Mouse (Mus musculus) liver, postnatal 0 days (tissue): ENCODE data around the gene Rbm20. TPM values are rescaled to one million over a fixed set of nuclear protein-coding genes. Genes with fewer than 3 reads are reported as not detected.

Experiments used
- ATAC-seq: fragments of 200-750 bp; cut with Nextera tagmentation; 2 replicates; pipeline ENCODE4 v1.8.0; 2017; ENCODE audit warnings: mild to moderate bottlenecking, moderate library complexity
- DNase-seq: peaks from one replicate; pipeline ENCODE4 v3.0.0-alpha.2; 2016
- H3K27ac ChIP-seq: fragments of 300-500 bp; sonication (generic); 2 replicates; pipeline ENCODE4 v1.5.1; 2014; ENCODE audit warnings: antibody characterized with exemption, moderate library complexity, mild to moderate bottlenecking, low read depth
- H3K27me3 ChIP-seq: fragments of 300-500 bp; sonication (generic); 2 replicates; pipeline ENCODE4 v1.6.1; 2014; ENCODE audit warnings: low read length, control low read depth, mixed read lengths; ENCODE audit not compliant: insufficient read depth
- H3K36me3 ChIP-seq: fragments of 300-500 bp; sonication (generic); replicated peaks from 2 replicates; pipeline ENCODE4 v1.6.1; 2014; ENCODE audit warnings: mild to moderate bottlenecking, control low read depth, low read length, moderate library complexity, mixed read lengths; ENCODE audit not compliant: insufficient read depth
- H3K4me1 ChIP-seq: fragments of 300-500 bp; sonication (generic); 2 replicates; pipeline ENCODE4 v1.6.1; 2014; ENCODE audit warnings: antibody characterized with exemption, mild to moderate bottlenecking, control low read depth; ENCODE audit not compliant: insufficient read depth
- H3K4me2 ChIP-seq: fragments of 300-500 bp; sonication (generic); 2 replicates; pipeline ENCODE4 v1.6.1; 2014; ENCODE audit warnings: low read depth, mild to moderate bottlenecking, low read length, moderate library complexity, mixed read lengths
- H3K4me3 ChIP-seq: fragments of 300-500 bp; sonication (generic); 2 replicates; pipeline ENCODE4 v1.5.1; 2014; ENCODE audit warnings: low read depth, low read length
- H3K9ac ChIP-seq: fragments of 300-500 bp; sonication (generic); replicated peaks from 2 replicates; pipeline ENCODE4 v1.6.1; 2014; ENCODE audit warnings: mild to moderate bottlenecking, moderate library complexity
- H3K9me3 ChIP-seq: fragments of 300-500 bp; sonication (generic); 2 replicates; pipeline ENCODE4 v1.6.1; 2016; ENCODE audit warnings: mild to moderate bottlenecking, control low read depth, low read length, mixed read lengths
- CTCF ChIP-seq: sonication (generic); IDR thresholded peaks from 2 replicates; pipeline ENCODE4 v1.5.1; 2016; ENCODE audit warnings: antibody characterized with exemption, low read depth
- EP300 ChIP-seq: IDR thresholded peaks from 2 replicates; pipeline ENCODE4 v1.6.1; 2016; ENCODE audit warnings: antibody characterized with exemption, low read depth, mild to moderate bottlenecking
- WGBS: fragments of 180-500 bp; shearing (Covaris S2); extraction: QIAGEN DNeasy Blood & Tissue Kit; methylation state at CpG from one replicate; pipeline ENCODE4 v1.1.7; 2014; ENCODE audit not compliant: insufficient replicate concordance; 5-methylcytosine and 5-hydroxymethylcytosine counted together
- polyA plus RNA-seq: library from polyadenylated mRNA; unstranded; fragments of >200 nt; fragmentation: Nextera tagmentation; extraction: Ambion mirVana; gene quantifications from 2 replicates; pipeline ENCODE4 v1.2.1, GENCODE M21; 2015

Rbm20 gene
- polyA plus RNA-seq, 1 experiment from 2014 or later = 0.16 TPM

DNA sequence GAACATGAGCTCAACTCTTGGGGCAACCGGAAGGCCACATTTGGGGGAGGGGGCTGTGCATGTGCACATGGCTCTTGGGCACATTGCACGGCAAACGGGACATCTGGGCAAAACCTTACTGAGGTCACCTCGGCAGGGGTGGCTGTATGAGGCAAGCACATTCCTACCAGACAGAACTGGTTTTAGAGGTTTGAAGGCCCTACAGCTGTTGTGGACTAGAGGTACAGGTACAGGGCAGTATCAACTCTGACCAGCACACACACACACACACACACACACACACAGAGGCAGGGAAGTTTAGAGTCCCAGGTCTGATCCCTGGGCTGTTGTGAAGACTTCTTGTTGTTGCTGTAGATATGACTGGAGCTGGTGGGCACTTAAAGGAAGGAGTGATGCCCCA lies 138.6 kb downstream of the Rbm20 start:
- WGBS = 75% methylated on average over 4 of the region's 4 CpGs
- H3K4me1 ChIP-seq = peaks cover 9% of the 10 kb centered on the region; the same call in 1 of the 2 replicates
- ATAC-seq = no peak

DNA sequence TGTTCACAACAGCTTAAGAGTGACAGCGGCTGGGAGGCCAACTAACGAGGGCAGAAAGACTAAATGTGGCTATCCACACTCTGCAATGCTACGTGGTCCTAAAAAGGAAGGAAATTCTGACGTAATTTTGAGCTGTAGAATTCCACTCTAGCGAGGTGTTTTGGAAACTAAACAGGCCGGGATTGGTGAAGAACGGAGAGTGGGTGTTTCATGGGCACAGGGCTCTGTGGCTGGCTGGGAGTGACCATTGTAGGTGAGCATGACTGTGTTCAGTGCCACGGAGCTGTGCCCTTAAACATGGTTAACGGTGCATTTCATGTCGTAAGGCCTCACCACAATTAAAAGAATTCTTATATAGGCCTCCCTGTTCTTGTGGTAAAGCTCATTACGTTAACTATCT lies 139.1 kb downstream of the Rbm20 start:
- H3K4me1 ChIP-seq = peaks cover 9% of the 10 kb centered on the region; the same call in 1 of the 2 replicates

More for the DNA sequence above, 138.6 kb downstream of the Rbm20 start:
- Histone ChIP-seq H3K9me3 (no peaks in the 10 kb centered on the region), H3K27me3 (no peaks in the 10 kb centered on the region), H3K4me2 (no peak overlapping the region), H3K27ac (no peak overlapping the region), H3K9ac (no peak overlapping the region), H3K36me3 (no peaks in the 10 kb centered on the region), H3K4me3 (no peak overlapping the region)
- DNase-seq = no peak
- TF ChIP-seq EP300 = no peak
- no peak for TF ChIP-seq CTCF

GRCm38 (mm10) chr19:53819299-53819698 lies 142.2 kb downstream of the Rbm20 start:
- H3K9ac ChIP-seq = no peak overlapping the region
- no peak for DNase-seq
- peak; percentile 88 for ATAC-seq

More for the DNA sequence above, 139.1 kb downstream of the Rbm20 start:
- TF ChIP-seq EP300 (no peak), CTCF (no peak)
- DNase-seq (no peak), ATAC-seq (no peak)
- no peak overlapping the region for H3K4me3 ChIP-seq
- no peak overlapping the region for H3K27ac ChIP-seq
- no peak overlapping the region for H3K4me2 ChIP-seq
- WGBS = 65% methylated on average over 11 of the region's 11 CpGs
- H3K9ac ChIP-seq = no peak overlapping the region
- no peaks in the 10 kb centered on the region for H3K27me3 ChIP-seq
- no peaks in the 10 kb centered on the region for H3K9me3 ChIP-seq
- no peaks in the 10 kb centered on the region for H3K36me3 ChIP-seq

GRCm38 (mm10) chr19:53821241-53822120 lies 144.4 kb downstream of the Rbm20 start:
- H3K36me3 ChIP-seq = no peaks in the 10 kb centered on the region
- TF ChIP-seq CTCF (peak; percentile 43), EP300 (no peak)
- H3K4me1 ChIP-seq = peaks cover 9% of the 10 kb centered on the region; the same call in 1 of the 2 replicates
- no peaks in the 10 kb centered on the region for H3K27me3 ChIP-seq
- ATAC-seq = no peak
- no peak overlapping the region for H3K4me2 ChIP-seq
- no peak overlapping the region for H3K4me3 ChIP-seq
- H3K27ac ChIP-seq = no peak overlapping the region
- DNase-seq = no peak
- no peak overlapping the region for H3K9ac ChIP-seq
- no peaks in the 10 kb centered on the region for H3K9me3 ChIP-seq
- WGBS = 67% methylated on average over 13 of the region's 13 CpGs

More at GRCm38 (mm10) chr19:53819299-53819698, 142.2 kb downstream of the Rbm20 start:
- H3K4me1 ChIP-seq = peaks cover 9% of the 10 kb centered on the region; the same call in 1 of the 2 replicates
- no peaks in the 10 kb centered on the region for H3K27me3 ChIP-seq
- 37% methylated on average over 6 of the region's 6 CpGs for WGBS
- H3K4me2 ChIP-seq = peak overlapping the region; percentile 22
- 0 out of 2 replicates have a peak overlapping the region, but pooled peaks have one; percentile 29 for H3K27ac ChIP-seq
- H3K4me3 ChIP-seq = no peak overlapping the region
- TF ChIP-seq CTCF (no peak), EP300 (peak; percentile 95)
- no peaks in the 10 kb centered on the region for H3K36me3 ChIP-seq
- no peaks in the 10 kb centered on the region for H3K9me3 ChIP-seq

DNA sequence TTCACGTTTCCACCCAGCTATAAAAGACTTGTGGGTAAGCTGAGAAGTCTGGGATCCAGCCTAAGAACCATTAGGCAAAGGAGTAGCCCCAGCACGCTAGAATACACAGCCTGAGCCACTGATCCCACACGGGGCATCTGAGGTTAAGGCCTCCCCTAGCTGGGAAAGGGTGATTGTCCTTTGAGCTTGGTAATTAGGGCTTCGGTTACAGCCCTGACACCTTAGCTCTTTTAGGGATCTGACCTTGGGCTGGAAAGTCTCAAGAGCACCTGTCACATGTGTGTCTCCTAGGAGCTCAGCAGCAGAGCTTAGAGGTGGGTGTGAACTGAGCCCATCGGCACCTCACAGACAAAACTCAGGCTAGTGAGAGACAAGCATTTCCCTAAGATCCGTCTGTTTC lies 146.7 kb downstream of the Rbm20 start:
- Histone ChIP-seq H3K9ac (no peak overlapping the region), H3K4me3 (no peak overlapping the region), H3K4me1 (peaks cover 9% of the 10 kb centered on the region; the same call in 1 of the 2 replicates), H3K4me2 (0 out of 2 replicates have a peak overlapping the region, but pooled peaks have one; percentile 64), H3K9me3 (no peaks in the 10 kb centered on the region), H3K27ac (no peak overlapping the region), H3K27me3 (no peaks in the 10 kb centered on the region), H3K36me3 (no peaks in the 10 kb centered on the region)
- TF ChIP-seq CTCF = no peak
- TF ChIP-seq EP300 = no peak
- no peak for DNase-seq
- 55% methylated on average over 6 of the region's 6 CpGs for WGBS
- ATAC-seq = no peak

DNA sequence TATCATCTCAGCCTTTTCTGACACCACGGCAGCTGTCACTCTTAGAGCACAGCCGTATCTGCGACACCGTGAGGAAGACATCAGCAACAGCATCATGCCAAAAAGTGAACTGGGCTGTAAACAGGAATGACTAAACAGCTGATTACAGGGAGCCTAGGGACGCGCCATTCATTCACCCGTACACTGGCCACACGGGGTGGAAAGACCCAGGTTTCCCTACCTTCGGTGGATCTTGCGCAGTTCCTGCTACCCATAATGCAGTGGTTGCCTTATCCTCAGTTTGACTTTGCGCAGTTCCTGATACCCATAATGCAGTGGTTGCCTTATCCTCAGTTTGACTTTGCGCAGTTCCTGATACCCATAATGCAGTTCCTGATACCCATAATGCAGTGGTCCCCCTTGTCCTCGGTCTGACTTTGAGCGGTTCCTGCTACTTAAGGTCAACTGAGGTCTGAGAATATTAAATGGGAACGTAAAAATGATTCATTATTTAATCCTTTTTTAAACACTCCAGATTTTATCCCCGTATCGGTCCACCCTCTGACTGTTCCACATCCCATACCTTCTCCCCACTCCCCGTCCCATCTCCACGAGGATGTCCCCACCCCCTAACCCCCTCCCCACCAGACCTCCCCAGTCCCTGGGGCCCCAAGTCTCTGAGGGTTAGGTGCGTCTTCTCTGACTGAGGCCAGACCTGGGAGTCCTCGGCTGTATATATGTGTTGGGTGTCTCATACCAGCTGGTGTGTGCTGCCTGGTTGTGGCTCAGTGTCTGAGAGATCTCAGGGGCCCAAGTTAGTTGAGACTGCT lies 148.0 kb downstream of the Rbm20 start:
- DNase-seq (no peak), ATAC-seq (peak; percentile 90)
- Histone ChIP-seq H3K4me1 (peaks cover 2% of the 10 kb centered on the region; the same call in 1 of the 2 replicates), H3K27me3 (no peaks in the 10 kb centered on the region), H3K27ac (peak overlapping the region; percentile 9; the same call in 1 of the 2 replicates), H3K9ac (peak overlapping the region; percentile 30; the same call in 1 of the 2 replicates), H3K4me2 (peak overlapping the region; percentile 64), H3K36me3 (no peaks in the 10 kb centered on the region), H3K4me3 (peak overlapping the region; percentile 44), H3K9me3 (no peaks in the 10 kb centered on the region)
- WGBS = 62% methylated on average over 21 of the region's 21 CpGs
- TF ChIP-seq CTCF (peak; percentile 36), EP300 (no peak)
